Mouse (Mus musculus) MEL (cell line): ENCODE results near the gene Gon7. TPM values are rescaled to one million over a fixed set of nuclear protein-coding genes. Genes with fewer than 3 reads are reported as not detected.

Source experiments
- DNase-seq: peaks from one replicate; pipeline ENCODE4 v3.0.0; 2011; ENCODE audit warnings: low read depth, low spot score
- H3K27ac ChIP-seq: 2 replicates; pipeline ENCODE4 v1.5.1; 2012; ENCODE audit warnings: low read depth, mild to moderate bottlenecking, control low read depth, low read length, moderate library complexity; ENCODE audit not compliant: control insufficient read depth
- H3K27me3 ChIP-seq, 2 experiments: fragments of 150-350 bp in 1 of 2; sonication (generic) in 1 of 2; 2 replicates each; pipeline ENCODE4 v1.6.1; 2012; ENCODE audit warnings: low read length in 2 of 2, mild to moderate bottlenecking in 2 of 2, improper control_type of control experiment in 1 of 2, moderate library complexity in 1 of 2; ENCODE audit not compliant: insufficient read depth in 2 of 2, control insufficient read depth in 1 of 2
- H3K36me3 ChIP-seq, 2 experiments: 2 replicates each; pipeline ENCODE4 v1.6.1; 2012 to 2014; ENCODE audit warnings: low read length in 2 of 2, improper control_type of control experiment in 1 of 2, inconsistent platforms in 1 of 2, mild to moderate bottlenecking in 1 of 2; ENCODE audit not compliant: insufficient read depth in 2 of 2, control insufficient read depth in 1 of 2
- H3K4me1 ChIP-seq, 2 experiments: fragments of 150-350 bp in 1 of 2; sonication (generic) in 1 of 2; 2 replicates each; pipeline ENCODE4 v1.6.1; 2012; ENCODE audit warnings: low read length in 2 of 2, improper control_type of control experiment in 1 of 2, mild to moderate bottlenecking in 1 of 2; ENCODE audit not compliant: insufficient read depth in 2 of 2, control insufficient read depth in 1 of 2
- H3K4me3 ChIP-seq, 2 experiments: fragments of 150-350 bp in 1 of 2; sonication (generic) in 1 of 2; 2 replicates each; pipeline ENCODE4 v1.5.1; 2012; ENCODE audit warnings: low read depth in 2 of 2, low read length in 2 of 2, mild to moderate bottlenecking in 2 of 2, moderate library complexity in 2 of 2, control low read depth in 1 of 2, improper control_type of control experiment in 1 of 2; ENCODE audit not compliant: control insufficient read depth in 1 of 2, insufficient read depth in 1 of 2
- H3K79me2 ChIP-seq: 2 replicates; pipeline ENCODE4 v1.6.1; 2012; ENCODE audit warnings: mild to moderate bottlenecking, low read length, moderate library complexity; ENCODE audit not compliant: control insufficient read depth, poor library complexity, insufficient read depth
- H3K9ac ChIP-seq: 2 replicates; pipeline ENCODE4 v1.6.1; 2012; ENCODE audit warnings: low read depth, mild to moderate bottlenecking, control low read depth, low read length, moderate library complexity; ENCODE audit not compliant: control insufficient read depth, poor library complexity, severe bottlenecking
- H3K9me3 ChIP-seq: fragments of 150-350 bp; sonication (generic); replicated peaks from 2 replicates; pipeline ENCODE4 v1.6.1; 2012; ENCODE audit warnings: mild to moderate bottlenecking, low read length, improper control_type of control experiment, moderate library complexity; ENCODE audit not compliant: insufficient read depth
- BHLHE40 ChIP-seq: IDR thresholded peaks from 2 replicates; pipeline ENCODE4 v1.6.1; 2012; ENCODE audit warnings: low read depth, mild to moderate bottlenecking, inconsistent platforms, low read length, improper control_type of control experiment, borderline replicate concordance
- CHD1 ChIP-seq: IDR thresholded peaks from 2 replicates; pipeline ENCODE4 v1.6.1; 2012; ENCODE audit warnings: low read depth, mild to moderate bottlenecking, inconsistent platforms, low read length, improper control_type of control experiment
- CTCF ChIP-seq, 3 experiments: IDR thresholded peaks in 2 of 3; conservative IDR thresholded peaks in 1 of 3; 2 replicates each; pipeline ENCODE4 v1.5.1; 2011 to 2012; ENCODE audit warnings: low read length in 3 of 3, low read depth in 2 of 3, mild to moderate bottlenecking in 2 of 3, improper control_type of control experiment in 1 of 3, inconsistent platforms in 1 of 3, mixed read lengths in 1 of 3, moderate library complexity in 1 of 3; ENCODE audit not compliant: control insufficient read depth in 1 of 3, insufficient read depth in 1 of 3, poor library complexity in 1 of 3, severe bottlenecking in 1 of 3
- ELF1 ChIP-seq: IDR thresholded peaks from 2 replicates; pipeline ENCODE4 v1.6.1; 2014; ENCODE audit warnings: low read depth, mild to moderate bottlenecking, inconsistent platforms, low read length, improper control_type of control experiment, moderate library complexity
- EP300 ChIP-seq, 2 experiments: IDR thresholded peaks; 2 replicates each; pipeline ENCODE4 v1.6.1; 2011; ENCODE audit warnings: improper control_type of control experiment in 2 of 2, low read length in 2 of 2, low read depth in 1 of 2, mild to moderate bottlenecking in 1 of 2
- GABPA ChIP-seq: IDR thresholded peaks from 2 replicates; pipeline ENCODE4 v1.6.1; 2012; ENCODE audit warnings: low read depth, mild to moderate bottlenecking, inconsistent platforms, low read length, improper control_type of control experiment, moderate library complexity
- HCFC1 ChIP-seq: IDR thresholded peaks from 2 replicates; pipeline ENCODE4 v1.6.1; 2012; ENCODE audit warnings: low read depth, mild to moderate bottlenecking, inconsistent platforms, low read length, improper control_type of control experiment, moderate library complexity
- KAT2A ChIP-seq: conservative IDR thresholded peaks from 2 replicates; pipeline ENCODE4 v1.6.1; 2012; ENCODE audit warnings: low read depth, low read length, improper control_type of control experiment, inconsistent platforms
- MEF2A ChIP-seq: IDR thresholded peaks from 2 replicates; pipeline ENCODE4 v1.6.1; 2014; ENCODE audit warnings: low read depth, mild to moderate bottlenecking, inconsistent platforms, low read length, improper control_type of control experiment; ENCODE audit not compliant: poor library complexity, insufficient replicate concordance, severe bottlenecking; ENCODE audit errors: extremely low read depth
- MYB ChIP-seq: IDR thresholded peaks from 2 replicates; pipeline ENCODE4 v1.6.1; 2011; ENCODE audit warnings: mild to moderate bottlenecking, low read depth, low read length, improper control_type of control experiment
- MYC ChIP-seq: IDR thresholded peaks from 2 replicates; pipeline ENCODE4 v1.6.1; 2011; ENCODE audit warnings: low read depth, mild to moderate bottlenecking, low read length, improper control_type of control experiment, moderate library complexity
- NELFE ChIP-seq: IDR thresholded peaks from 2 replicates; pipeline ENCODE4 v1.6.1; 2011; ENCODE audit warnings: low read depth, low read length, improper control_type of control experiment
- POLR2A ChIP-seq, 2 experiments: IDR thresholded peaks; 2 replicates each; pipeline ENCODE4 v1.6.1; 2011 to 2012; ENCODE audit warnings: low read length in 2 of 2, mild to moderate bottlenecking in 2 of 2, control low read depth in 1 of 2, improper control_type of control experiment in 1 of 2, low read depth in 1 of 2, moderate library complexity in 1 of 2; ENCODE audit not compliant: control insufficient read depth in 1 of 2, insufficient read depth in 1 of 2, poor library complexity in 1 of 2
- POLR2AphosphoS2 ChIP-seq: IDR thresholded peaks from 2 replicates; pipeline ENCODE4 v1.6.1; 2011; ENCODE audit warnings: low read length, improper control_type of control experiment
- POLR2AphosphoS5 ChIP-seq: IDR thresholded peaks from 2 replicates; pipeline ENCODE4 v1.6.1; 2012; ENCODE audit warnings: low read depth, borderline replicate concordance, mild to moderate bottlenecking, inconsistent platforms, low read length, moderate library complexity, mixed read lengths
- SIN3A ChIP-seq: IDR thresholded peaks from 2 replicates; pipeline ENCODE4 v1.6.1; 2012; ENCODE audit warnings: low read length, improper control_type of control experiment, inconsistent platforms
- TAL1 ChIP-seq: IDR thresholded peaks from 2 replicates; pipeline ENCODE4 v1.6.1; 2012; ENCODE audit warnings: mild to moderate bottlenecking, inconsistent platforms, low read length, moderate library complexity, mixed read lengths
- TCF12 ChIP-seq: IDR thresholded peaks from 2 replicates; pipeline ENCODE4 v1.6.1; 2014; ENCODE audit warnings: low read depth, mild to moderate bottlenecking, inconsistent platforms, low read length, improper control_type of control experiment, moderate library complexity
- USF2 ChIP-seq, 2 experiments: IDR thresholded peaks; 2 replicates each; pipeline ENCODE4 v1.6.1; 2011 to 2012; ENCODE audit warnings: improper control_type of control experiment in 2 of 2, low read length in 2 of 2, borderline replicate concordance in 1 of 2, inconsistent platforms in 1 of 2, low read depth in 1 of 2, mild to moderate bottlenecking in 1 of 2; ENCODE audit not compliant: insufficient read depth in 1 of 2
- ZC3H11A ChIP-seq: IDR thresholded peaks from 2 replicates; pipeline ENCODE4 v1.6.1; 2012; ENCODE audit warnings: low read depth, mild to moderate bottlenecking, inconsistent platforms, low read length, improper control_type of control experiment
- ZKSCAN1 ChIP-seq: IDR thresholded peaks from 2 replicates; pipeline ENCODE4 v1.6.1; 2012; ENCODE audit warnings: low read depth, mild to moderate bottlenecking, inconsistent platforms, low read length, improper control_type of control experiment, moderate library complexity
- polyA plus RNA-seq, 2 experiments: library from polyadenylated mRNA; stranded (reverse) in 1 of 2; unstranded in 1 of 2; fragments of >175 nt in 1 of 2; fragments of >200 nt in 1 of 2; gene quantifications; 2 replicates each; pipeline versions ENCODE4 v1.2.1 to v1.2.4; 2012; ENCODE audit warnings: low replicate concordance in 2 of 2, low read depth in 1 of 2; ENCODE audit not compliant: insufficient read length in 2 of 2, insufficient read depth in 1 of 2, missing spikeins in 1 of 2
- total RNA-seq: library from RNA; depleted of rRNA; stranded (reverse); fragments of 300-350 nt; gene quantifications from 2 replicates; pipeline ENCODE4 v1.2.3, GENCODE M21; 2012

Gene Gon7
- total and polyA plus RNA-seq, 3 experiments: 31.3 to 129 (median 33.0) TPM

GRCm38 (mm10) chr12:102784899-102785592 lies 27.4 kb upstream of the Gon7 start:
- H3K9me3 ChIP-seq: no peaks in the 10 kb centered on the region
- no peak overlapping the region for H3K4me3 ChIP-seq
- H3K9ac ChIP-seq: no peak overlapping the region
- no peaks in the 10 kb centered on the region for H3K27me3 ChIP-seq
- TF ChIP-seq GABPA (no peak), KAT2A (no peak), BHLHE40 (no peak), POLR2A (IDR thresholded peaks at IDR 0.05; ENCODE audit: control insufficient read depth in 1 of 2, insufficient read depth in 1 of 2, low read depth in 1 of 2, low read length in 2 of 2, poor library complexity in 1 of 2) (no peak), EP300 (IDR thresholded peaks at IDR 0.05; ENCODE audit: low read depth in 1 of 2, low read length in 2 of 2) (no peak), ELF1 (no peak), CTCF (IDR thresholded peaks at IDR 0.05 in 2 of 3, conservative IDR thresholded peaks at IDR 0.05 in 1 of 3; ENCODE audit: control insufficient read depth in 1 of 3, insufficient read depth in 1 of 3, low read depth in 2 of 3, low read length in 3 of 3, poor library complexity in 1 of 3, severe bottlenecking in 1 of 3) (no peak), ZKSCAN1 (no peak), HCFC1 (no peak), SIN3A (no peak), MYC (no peak), ZC3H11A (no peak), POLR2AphosphoS2 (no peak), NELFE (no peak), MYB (no peak), USF2 (IDR thresholded peaks at IDR 0.05; ENCODE audit: borderline replicate concordance in 1 of 2, insufficient read depth in 1 of 2, low read depth in 1 of 2, low read length in 2 of 2) (no peak)
- peaks cover 0 to 1% of the 10 kb centered on the region in 2 experiments; a peak in 2 of 4 replicates for H3K36me3 ChIP-seq
- no peak overlapping the region for H3K27ac ChIP-seq
- DNase-seq: no peak
- no peaks in the 10 kb centered on the region for H3K4me1 ChIP-seq
- no peaks in the 10 kb centered on the region for H3K79me2 ChIP-seq

DNA sequence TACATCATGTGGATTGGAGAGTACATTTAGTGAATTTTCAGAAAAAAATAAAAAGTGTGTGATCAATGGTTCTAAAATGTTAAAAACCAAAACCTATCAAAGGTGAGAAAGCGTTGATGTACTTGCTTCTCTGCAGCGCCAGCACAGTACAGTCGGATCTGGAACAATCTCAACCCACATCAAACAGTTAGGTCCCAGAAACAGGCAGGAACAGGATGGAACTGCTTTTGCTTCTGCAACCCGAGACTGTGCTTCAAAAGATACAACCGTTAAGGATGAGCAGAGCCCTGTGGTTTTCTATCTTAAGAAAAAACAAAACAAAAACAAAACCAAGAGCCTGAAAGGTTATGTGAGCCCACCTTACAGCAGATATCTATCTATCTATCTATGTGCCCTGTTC lies 25.2 kb upstream of the Gon7 start:
- TF ChIP-seq ZKSCAN1: no peak
- no peak for TF ChIP-seq TAL1
- no peak for TF ChIP-seq POLR2A (IDR thresholded peaks at IDR 0.05; ENCODE audit: control insufficient read depth in 1 of 2, insufficient read depth in 1 of 2, low read depth in 1 of 2, low read length in 2 of 2, poor library complexity in 1 of 2)
- TF ChIP-seq MYC: no peak
- TF ChIP-seq CTCF (IDR thresholded peaks at IDR 0.05 in 2 of 3, conservative IDR thresholded peaks at IDR 0.05 in 1 of 3; ENCODE audit: control insufficient read depth in 1 of 3, insufficient read depth in 1 of 3, low read depth in 2 of 3, low read length in 3 of 3, poor library complexity in 1 of 3, severe bottlenecking in 1 of 3): no peak
- no peak for TF ChIP-seq NELFE
- no peak for TF ChIP-seq POLR2AphosphoS5
- no peak for TF ChIP-seq USF2 (IDR thresholded peaks at IDR 0.05; ENCODE audit: borderline replicate concordance in 1 of 2, insufficient read depth in 1 of 2, low read depth in 1 of 2, low read length in 2 of 2)
- no peak for TF ChIP-seq MEF2A
- TF ChIP-seq TCF12: no peak
- no peak for TF ChIP-seq CHD1
- no peaks in the 10 kb centered on the region; a peak in 2 of 4 replicates for H3K36me3 ChIP-seq
- no peak for DNase-seq
- H3K27ac ChIP-seq: no peak overlapping the region
- H3K9me3 ChIP-seq: no peaks in the 10 kb centered on the region
- H3K4me1 ChIP-seq: no peaks in the 10 kb centered on the region
- no peak overlapping the region for H3K4me3 ChIP-seq
- H3K9ac ChIP-seq: no peak overlapping the region
- no peaks in the 10 kb centered on the region for H3K79me2 ChIP-seq
- H3K27me3 ChIP-seq: no peaks in the 10 kb centered on the region
